Mouse (Mus musculus) megakaryocyte, embryonic 14.5 days (primary cell): ENCODE results near the gene Naa16.

ENCODE experiments used
- FLI1 ChIP-seq: IDR thresholded peaks from 2 replicates; pipeline ENCODE4 v1.6.1; 2012; ENCODE audit warnings: low read length, inconsistent platforms, mixed read lengths
- GATA1 ChIP-seq: IDR thresholded peaks from 3 replicates; pipeline ENCODE4 v1.6.1; 2012; ENCODE audit warnings: mixed read lengths, low read length, inconsistent platforms, borderline replicate concordance

GRCm38 (mm10) chr14:79293119-79293780 is 97.3 kb downstream of the Naa16 start:
- TF ChIP-seq GATA1 (no peak), FLI1 (no peak)
